Mouse (Mus musculus) kidney, postnatal 10 days (tissue): Measurements from ENCODE around the gene Rab42.

Experiments used
- DNase-seq: peaks from one replicate; pipeline ENCODE4 v3.0.0; 2021; ENCODE audit warnings: mixed read lengths

Rab42 gene

DNA sequence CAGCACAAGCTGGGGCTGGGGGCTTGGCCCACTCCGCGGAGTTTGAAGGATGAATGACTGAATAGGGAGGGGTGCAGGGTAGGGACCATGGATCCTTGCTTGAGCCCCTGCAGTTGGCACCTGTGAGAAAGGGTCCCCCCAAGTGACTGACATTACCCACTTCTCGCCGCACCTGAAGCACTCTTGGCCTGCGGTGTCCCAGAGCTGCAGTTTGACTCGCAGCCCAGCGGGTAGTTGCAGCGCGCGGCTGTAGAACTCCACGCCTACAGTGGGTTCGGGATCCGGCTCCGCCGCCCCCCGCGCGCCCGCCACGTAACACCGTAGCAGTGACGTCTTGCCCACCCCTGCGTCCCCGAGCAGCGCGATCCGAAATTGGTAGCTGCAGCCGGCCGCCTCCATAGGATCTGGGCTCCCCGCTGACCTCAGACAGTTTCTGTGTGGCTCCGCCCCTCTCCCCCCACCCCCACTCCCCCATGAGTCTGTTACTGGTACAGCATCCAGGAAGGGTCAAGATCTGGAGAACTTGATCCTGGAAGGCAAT is at the start of gene Rab42:
Rab42 (minus strand) TSS at position 447 of the 541 bp plus-strand sequence.
- peak; percentile 75 for DNase-seq

DNA sequence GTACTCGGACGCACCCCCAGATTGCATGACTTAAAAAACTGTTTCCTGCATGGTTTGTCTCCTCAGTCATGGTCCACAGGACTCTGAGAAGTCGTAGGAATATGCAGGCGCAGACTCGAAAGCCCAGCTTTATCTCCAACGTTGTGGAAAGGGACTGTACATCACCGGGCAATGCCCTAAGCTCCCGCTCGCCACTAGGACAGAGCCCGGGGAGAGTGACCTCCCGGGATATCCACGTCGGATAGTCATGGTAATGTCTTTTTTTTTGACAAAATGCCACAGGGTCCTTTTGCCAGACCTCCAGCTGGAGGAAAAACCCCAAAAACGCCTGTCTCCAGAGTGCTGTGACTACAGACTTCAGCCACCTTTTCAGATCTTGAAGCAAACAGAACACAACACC is 49.6 kb upstream of the Rab42 start:
- DNase-seq, result peak; percentile 43

DNA sequence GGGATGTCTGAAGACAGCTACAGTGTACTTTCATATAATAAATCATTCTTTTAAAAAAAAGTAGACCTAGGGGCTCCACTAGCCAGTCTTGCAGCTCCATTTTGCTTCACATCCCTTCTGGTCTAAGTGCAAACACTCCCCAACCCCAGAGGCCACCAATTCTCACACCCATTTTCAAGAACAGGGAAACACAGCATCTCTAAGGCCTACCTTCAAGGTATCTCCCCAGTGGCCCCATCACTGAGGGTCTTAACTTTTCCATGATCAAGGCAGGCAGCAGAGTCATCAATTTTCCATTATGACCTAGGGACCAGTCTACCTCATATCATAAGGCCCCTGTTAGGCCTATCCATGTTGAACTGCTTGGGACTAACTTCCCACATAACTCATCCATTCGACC is 48.2 kb upstream of the Rab42 start:
- no peak for DNase-seq

DNA sequence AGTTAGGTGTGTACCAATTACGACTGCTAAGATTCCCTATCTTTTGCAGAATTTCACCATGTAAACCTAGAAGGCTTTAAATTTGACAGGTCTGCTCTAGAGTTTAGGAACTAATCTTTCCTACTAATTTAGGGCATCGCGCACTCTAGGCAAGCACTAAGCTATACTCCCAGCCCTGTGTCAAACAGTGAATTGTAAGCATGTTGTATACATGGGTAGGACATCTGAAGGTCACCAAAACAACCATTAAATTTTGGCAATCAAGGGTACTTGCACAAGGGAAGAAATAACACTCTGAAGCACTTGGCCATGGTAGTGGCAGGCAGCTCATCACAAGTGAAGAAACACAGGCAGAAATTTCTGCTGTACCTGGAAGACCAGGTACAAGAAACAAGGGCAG is 47.7 kb upstream of the Rab42 start:
- DNase-seq, result no peak

DNA sequence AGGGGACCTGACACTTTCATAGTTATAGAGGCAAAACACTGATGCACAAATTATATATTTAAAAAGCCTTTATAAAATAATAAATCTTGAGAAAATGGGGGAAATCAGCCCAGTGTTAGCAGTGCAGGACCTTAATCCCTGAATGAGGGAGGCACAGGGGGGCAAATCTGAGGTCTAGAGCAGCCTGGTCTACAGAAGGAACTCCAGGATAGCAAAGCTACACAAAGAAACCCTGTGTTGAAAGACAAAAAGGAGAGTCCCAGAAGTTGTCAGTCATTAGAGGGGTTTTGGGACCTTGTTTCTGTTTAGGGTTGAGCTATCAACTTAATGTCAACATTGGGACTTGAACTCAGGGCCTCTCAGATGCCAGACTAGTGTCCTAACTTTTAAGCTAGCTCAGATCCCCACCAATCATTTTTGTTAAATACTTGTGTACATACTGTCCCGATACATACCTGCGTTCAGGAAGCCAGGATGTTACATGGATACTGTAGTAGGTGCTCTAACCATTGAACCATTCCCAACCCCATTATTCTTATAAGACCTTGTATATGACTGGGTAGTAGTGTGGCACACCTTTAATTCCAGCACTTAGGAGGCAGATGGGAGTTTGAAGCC is 47.0 kb upstream of the Rab42 start:
- no peak for DNase-seq

DNA sequence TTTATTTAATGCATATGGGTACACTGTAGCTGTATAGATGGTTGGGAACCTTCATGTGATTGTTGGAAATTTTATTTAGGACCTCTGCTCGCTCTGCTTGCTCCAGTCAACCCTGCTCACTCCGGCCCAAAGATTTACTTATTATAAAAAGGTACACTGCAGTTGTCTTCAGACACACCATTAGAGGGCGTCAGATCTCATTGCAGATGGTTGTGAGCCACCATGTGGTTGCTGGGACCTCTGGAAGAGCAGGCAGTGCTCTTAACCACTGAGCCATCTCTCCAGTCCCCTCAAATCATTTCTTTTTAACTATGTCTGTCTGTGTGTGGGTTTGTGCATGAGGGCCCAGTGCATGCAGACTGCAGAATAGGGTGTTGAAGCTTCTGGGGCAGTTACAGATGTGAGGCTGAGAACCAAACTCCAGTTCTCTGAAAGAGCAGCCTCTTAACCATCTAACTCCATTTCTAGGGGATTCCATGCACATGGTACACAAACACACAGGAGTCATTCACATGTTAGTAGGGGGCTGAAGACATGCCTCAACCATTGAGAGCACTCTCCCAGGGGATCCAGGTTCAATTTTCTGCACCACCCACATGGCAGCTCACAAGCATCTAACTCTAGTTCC is 46.4 kb upstream of the Rab42 start:
- DNase-seq, result no peak

DNA sequence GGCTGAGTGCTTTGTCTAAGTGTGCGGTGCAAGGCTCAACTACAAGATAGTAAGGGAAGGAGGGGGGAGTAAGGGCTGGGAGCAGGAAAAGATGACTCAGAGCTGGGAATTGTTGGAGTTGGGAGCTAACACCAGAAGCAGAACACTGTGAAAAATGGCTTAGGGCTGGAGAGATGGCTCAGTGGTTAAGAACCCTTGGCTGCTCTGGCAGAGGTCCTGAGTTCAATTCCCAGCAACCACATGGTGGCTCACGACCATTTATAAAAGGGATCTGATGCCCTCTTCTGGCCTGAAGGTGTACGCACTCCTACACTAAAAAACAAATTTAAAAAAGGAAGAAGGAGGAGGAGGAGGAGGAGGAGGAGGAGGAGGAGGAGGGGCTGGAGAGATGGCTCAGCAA is 43.5 kb upstream of the Rab42 start:
- no peak for DNase-seq

DNA sequence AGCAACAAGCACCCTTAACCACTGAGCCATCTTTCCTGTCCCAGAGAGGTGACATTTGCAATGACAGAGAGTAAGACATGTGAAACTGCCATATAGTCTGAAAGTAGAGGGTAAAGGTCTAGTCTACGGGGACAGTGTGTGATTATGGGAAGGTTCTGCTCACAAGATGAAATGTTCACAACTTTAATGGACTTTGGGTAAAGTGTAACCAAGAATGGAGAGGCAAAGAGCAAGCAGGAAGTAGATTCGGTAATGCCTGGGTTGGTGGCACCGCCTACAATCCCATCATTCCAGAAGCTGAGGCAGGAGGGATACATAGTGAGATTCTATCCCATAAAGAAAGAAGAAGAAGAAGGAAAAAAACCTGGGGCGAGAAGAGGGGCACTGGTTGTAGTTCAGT is 43.1 kb upstream of the Rab42 start:
- peak; percentile 29 for DNase-seq

DNA sequence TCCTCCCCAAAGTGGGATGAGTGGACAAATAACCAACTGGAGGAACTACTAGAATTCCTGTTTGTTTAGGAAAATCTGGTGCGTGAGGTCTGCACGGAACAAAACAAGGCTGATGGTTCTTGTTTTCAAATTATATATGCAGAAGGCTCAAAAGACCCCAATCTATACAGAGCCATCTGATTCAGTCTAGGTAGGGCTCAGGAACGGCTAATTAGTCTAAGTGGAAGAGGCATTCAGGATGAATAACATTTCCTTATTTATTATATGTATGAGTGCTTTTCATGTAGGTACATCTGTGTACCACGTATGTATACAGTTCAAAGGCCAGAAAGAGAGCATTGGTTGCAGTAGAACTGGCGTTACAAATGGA is 42.6 kb upstream of the Rab42 start:
- DNase-seq, result no peak

DNA sequence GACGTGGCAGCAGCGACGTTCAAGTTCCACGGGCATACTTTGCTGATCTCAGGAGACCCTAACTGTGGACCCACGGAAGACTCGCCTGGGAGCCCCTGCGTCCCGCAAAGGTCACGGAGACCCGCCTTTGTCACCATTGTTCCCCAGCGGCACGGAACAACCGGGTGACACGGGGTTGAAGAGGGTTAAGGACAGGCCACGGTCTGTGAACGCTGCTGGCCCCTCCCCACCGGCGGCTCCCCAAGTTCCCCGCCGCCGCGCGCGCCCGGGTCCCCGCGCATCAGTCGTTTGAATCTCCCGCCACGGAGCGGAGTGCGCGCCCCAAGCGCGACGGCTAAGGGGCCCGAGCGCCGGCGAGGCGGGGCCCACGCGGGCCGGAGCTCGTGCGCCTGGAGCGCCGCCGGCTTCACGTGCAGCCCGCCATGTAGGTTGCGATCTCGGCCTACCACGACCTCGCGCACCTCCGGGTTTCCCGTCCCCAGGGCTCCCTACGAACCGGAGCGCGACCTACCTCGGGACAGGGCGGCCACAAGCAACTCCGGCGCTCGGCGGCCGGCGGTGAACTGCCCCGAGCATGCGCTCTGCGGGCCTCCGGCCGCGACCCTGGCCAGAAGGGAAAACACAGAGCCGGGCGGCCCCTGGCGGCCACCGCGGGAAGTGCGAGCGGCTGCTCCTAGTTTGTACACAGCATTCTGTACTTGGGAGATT is 42.1 kb upstream of the Rab42 start:
- peak; percentile 99 for DNase-seq

DNA sequence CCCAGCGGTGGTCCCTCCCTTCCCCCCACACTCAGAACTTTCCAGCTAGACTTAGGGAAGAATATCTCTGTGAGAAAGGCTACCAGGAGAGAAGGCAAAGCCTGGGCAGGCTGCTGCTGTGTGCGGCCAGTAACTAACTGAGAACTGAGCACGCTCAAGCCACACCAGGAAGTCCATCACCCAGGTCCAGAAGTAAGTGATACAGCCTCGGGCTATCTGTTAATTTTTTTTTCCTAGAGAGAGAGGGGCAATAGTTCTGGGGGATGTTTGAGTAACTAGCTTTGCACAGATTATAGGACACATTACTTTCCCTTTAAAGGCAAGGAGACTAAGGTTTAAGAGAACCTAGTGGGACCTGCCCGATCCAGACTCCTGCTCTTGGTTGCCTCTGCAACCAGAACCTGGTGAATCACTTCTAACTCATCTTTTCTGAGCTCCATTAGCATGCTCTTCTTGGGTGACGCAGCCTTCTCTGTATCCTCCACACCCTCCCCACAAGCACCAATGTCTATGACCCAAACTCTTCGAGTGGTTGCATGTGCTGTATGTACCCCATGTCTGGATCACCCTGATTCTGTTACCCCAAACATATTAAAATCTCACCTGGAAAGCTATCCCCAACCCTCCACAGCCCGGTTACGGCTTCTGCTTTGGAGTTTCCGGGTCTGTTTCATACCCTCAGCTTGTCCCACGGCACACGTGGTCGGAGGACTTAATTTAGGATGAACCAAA is 41.4 kb upstream of the Rab42 start:
- no peak for DNase-seq

DNA sequence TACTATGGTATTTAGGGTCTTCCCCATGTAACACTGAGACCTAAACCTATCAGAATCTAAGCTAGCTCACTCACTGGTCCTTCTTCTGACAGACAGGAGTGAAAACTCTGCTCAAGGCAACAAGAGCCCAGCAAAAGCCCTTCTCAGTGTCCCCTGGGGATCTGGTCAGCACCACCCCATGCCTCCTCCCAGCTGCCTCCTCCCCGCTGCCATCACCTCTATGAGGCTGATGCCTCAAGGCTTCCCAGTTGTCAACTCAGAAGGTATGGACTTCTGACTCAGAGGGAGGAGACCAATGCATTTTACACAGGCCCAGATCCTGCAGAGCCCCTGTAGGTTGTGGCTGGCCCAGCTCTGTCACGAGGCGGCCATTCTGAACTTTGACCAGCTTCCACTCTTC is 38.3 kb upstream of the Rab42 start:
- DNase-seq, result no peak

DNA sequence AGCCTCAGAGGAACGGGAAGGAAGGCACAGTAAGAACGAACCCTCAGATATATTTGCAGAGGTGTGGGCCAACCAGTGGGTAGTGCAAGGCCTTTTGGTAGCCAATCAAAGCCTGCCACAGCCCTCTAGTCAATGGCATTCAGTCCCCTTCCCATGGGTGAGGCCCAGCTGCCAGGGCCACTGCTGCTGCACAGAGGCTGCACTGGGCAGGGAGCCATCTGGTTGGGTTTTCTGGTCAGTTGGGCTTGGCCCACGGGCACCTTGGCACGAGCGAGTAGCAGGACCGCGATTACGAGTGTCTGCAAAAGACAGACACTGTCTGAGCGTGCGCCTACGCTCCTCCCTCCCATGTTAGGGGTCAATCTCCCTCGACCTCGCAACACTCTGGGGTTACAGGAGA is 35.8 kb upstream of the Rab42 start:
- peak; percentile 53 for DNase-seq

DNA sequence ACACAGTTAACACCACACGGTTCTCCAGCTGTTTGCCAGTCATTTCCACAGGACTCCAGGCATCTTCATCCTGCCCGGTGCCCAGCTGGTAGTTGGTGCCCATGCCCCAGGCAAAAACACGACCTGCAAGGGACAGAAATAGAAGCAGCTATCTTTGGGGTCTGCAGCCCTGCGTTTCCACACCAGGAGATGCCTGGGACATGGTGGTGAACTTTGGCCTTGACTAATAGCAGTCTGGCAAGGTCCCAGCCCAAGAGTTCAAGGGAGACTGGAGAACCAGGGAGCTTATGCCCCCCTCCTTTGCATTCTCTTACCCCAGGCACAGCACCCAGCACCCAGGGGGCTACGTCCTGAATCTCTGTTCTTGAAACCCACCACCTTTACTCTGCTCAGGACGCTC is 29.7 kb upstream of the Rab42 start:
- DNase-seq, result peak; percentile 50

DNA sequence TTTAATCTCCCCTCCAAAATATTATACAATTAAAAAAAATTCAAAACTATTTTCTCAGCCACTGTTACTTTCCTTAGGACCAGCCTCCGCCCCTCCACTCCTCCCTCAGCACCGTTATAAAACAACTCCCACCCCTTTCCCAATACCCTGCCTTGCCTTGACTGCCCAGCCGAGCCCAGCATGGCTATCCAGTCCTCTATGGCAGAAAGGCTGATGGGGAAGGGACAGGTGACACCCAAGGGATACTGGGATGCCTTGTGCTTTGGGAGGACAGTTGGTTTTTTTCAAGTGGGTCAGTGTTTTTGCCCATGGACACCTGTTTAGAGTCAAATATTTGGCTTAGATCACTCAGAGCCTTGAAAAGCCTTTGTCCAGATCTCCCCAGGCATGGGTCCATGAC is 28.8 kb upstream of the Rab42 start:
- no peak for DNase-seq

DNA sequence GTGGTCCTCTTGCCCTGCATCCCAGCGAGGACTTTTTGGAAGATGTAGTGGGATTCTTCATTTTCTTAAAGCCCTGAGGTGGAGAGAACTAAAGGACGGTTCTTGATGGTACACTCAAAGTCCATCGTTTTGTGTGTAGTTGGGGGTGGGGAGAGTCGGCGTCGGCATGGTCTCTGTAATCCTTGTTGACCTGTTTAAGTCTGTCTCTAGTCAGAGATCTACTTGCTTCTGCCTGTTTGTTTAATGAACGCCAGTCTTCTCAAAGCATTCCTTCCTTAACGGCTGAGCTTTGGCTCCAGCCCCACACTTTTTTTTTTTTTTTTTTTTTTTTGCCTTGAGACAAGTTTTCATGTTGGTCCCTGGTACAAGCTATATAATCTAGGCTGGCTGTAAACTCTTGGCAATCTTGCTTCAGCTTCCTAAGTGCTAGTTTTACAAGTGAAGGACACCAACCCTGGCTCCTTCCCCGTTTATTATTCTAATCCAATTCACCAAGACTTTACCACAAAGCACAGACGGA is 26.7 kb upstream of the Rab42 start:
- DNase-seq, result no peak

DNA sequence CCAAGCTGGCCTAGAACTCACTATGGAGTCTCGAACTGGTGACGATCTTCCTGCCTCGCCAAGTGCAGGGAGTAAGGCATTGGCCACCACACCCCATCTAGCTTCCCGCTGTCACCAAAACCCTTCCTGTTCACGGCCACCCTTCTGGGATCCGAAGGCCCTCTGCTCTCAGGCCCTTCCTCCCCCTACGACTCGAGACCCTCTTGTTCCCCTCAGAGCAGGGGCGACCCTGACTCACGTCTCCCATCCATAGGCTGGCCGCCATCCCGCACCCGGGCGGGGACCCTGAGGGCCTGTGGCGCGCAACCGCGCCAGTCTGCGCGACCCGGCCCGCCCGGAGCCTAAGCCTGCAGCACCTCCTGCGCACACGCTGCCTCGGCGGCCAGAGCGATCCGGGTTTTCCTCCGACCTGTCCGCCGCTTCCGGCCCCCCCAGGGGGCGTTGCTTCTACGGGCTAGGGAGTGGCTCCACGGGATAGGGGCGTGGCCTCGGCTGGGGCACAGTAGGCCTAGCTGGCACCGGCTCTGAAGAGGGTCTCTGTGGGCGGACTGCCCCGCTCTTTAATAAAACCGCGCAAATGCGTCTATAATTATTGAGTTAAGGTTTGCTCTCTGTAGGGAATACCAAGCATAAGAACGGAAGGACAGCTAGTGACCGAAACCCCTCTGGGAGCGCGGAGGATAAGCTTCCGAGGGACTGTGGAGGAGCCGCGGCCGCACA is 26.1 kb upstream of the Rab42 start, which contains the start of gene Trnau1ap:
Trnau1ap (minus strand) TSS at position 424 of the 720 bp plus-strand sequence.
- peak; percentile 96 for DNase-seq

DNA sequence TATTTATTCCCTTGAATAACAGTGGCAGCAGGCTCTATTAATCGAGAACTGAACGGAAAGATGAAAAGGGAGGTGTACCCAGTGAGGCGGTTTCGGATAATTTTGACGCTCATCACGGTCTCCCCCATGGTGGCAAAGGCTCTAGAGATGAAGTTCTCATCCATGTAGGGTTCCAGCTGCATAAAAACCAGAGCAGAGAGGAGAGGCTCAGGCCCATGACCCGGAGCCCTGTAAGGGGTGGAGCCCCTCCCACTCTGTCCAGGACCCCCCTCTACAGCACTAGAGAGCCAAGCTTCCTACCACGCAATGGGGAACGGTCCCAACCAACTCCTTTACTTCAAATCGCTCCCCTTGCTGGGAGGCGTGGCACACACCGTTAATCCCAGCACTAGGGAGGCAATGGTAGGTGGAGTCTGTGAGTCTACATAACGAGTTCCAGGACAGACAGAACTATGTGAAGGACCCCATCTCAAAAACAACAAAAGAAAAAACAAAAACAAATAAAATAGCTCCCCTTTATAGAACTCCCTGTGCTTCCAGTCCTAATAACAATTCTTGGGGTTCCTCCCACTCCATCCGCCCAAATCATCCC is 25.3 kb upstream of the Rab42 start:
- no peak for DNase-seq

DNA sequence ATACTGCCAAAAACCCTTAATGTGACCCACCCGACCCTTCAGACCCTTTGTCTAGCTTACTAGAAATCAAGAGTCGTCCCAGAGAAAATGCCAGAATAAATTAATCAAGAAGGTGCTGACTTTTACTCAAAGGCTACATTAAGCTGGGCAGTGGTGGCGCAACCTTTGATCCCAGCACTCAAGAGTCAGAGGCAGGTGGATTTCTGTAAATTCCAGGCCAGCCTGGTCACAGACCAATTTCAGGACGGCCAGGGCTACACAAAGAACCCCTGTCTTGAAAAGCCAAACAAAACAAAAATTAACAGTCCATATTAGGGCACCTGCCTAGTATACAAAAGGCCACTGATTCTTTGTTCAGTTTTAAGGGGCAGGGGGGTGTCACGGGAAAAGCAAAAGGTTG is 23.3 kb upstream of the Rab42 start:
- no peak for DNase-seq

DNA sequence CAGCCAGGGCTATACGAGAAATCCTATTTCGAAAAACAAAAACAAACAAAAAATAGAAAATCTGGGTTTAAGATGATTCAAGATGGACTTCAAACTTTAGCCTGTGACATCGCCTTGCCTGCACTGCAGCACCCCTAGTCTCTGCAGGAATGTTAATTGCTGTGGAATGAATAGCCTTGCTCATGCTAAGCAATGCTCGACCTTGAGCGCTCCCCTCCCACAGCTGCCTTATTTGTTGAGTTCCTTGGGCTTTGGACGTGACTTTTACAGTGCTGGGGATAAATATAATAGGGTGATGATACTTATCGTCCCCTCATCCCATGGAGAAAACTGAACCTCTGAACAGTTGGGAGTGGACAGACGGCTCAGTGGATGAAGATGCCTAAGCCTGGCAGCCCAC is 12.5 kb upstream of the Rab42 start:
- DNase-seq, result peak; percentile 55

DNA sequence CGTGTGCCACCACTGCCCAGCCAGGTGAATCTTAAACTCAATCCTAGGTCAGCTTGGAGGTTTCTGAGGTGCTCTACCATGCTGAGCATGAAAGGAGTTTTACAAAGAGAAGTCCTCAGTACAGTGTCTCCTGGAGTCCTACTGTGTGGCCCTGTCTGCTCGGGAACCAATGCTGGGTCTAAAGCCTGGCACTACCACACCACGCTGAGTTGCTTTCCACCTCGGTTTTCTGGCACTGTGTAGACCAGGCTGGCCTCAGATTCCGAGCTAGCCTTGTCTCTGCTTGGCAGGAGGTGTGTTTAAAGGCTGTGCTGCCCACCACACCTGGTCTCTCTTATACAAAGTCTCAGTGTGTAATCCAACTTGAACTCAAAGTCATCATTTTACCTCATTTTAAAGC is 9.4 kb upstream of the Rab42 start:
- DNase-seq, result no peak

DNA sequence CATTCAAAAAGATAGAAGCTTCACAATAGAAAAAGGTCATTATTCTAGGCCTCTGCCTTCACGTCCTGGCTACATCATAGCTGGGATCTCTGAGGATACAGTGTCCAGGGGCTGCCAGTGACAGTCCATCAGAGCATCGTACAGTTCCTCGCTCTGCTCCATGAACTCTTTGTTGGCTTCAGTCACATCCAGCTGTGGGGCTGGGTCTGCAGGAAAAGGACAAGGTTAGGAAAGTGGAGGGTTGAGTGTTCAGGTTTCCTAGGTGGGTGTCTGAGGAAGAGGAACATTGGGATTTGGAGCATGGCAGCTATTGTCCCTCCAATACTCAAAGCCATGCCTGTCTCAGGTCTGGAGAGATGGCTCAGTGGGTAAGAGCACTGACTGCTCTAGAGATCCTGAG is 8.6 kb upstream of the Rab42 start:
- no peak for DNase-seq
